Mouse (Mus musculus) kidney, adult 2 months (tissue): ENCODE measurements around the gene Spata21.

Experiments used
- CTCF ChIP-seq: fragments of 200-500 bp; conservative IDR thresholded peaks from 2 replicates; pipeline ENCODE4 v1.5.1; 2011; ENCODE audit warnings: low read depth, mild to moderate bottlenecking, control low read depth, low read length, moderate library complexity, mixed read lengths; ENCODE audit not compliant: insufficient read depth, insufficient read length
- POLR2A ChIP-seq: fragments of 200-500 bp; IDR thresholded peaks from one replicate; pipeline ENCODE4 v1.6.1; 2011; ENCODE audit warnings: low read depth, low read length, control low read depth

DNA sequence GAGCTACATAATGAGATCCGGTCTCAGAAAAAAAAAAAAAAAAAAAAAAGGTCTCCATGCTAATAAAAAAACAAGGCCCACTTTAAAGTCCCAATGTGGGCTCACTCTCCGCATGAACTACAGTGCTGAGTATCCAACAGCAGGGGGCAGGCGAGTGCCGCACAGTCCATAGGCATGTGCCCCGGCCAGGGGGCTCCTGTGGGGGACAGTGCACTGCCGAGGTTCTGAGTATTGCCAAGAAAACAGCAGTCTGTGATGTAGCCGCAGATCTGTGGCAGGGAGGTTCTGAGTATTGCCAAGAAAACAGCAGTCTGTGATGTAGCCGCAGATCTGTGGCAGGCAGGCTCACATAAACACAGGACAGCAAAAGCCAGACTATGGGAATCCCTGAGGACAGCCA, 43.3 kb upstream of the Spata21 start:
- TF ChIP-seq POLR2A (no peak), CTCF (peak; percentile 75)
